Mouse (Mus musculus): ENCODE data around the gene Glp1r.

DNA sequence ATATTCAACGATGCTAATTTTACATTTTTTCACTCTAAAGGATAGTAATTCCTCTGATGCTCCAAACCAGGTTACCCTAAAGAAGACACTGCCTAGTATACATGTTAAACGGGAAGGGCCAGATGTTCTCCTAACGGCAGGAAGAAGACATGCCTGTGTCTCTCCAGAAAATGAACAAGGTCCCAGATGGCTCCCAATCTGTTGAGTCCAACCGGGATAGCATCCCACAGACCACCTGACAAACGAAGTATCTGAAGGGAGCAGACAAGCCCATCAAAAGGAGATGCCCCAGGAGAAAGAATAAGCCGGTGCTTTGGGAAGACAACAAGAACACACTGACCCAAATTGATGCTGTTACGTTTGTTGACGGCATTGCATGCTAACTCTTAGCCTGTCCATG lies 50.0 kb downstream of the Glp1r start:
- TF ChIP-seq CTCF (IDR thresholded peaks at IDR 0.05; ENCODE audit: insufficient read depth, low read depth, low read length) (no peak), POLR2A (IDR thresholded peaks at IDR 0.05; ENCODE audit: insufficient read depth, low read depth, low read length) (no peak)
